Mouse (Mus musculus): ENCODE data around the gene Slc43a2.

GRCm38 (mm10) chr11:75494296-75495049 lies 37.0 kb upstream of the Slc43a2 start:
- TF ChIP-seq CTCF (IDR thresholded peaks at IDR 0.05 in 2 of 3, conservative IDR thresholded peaks at IDR 0.05 in 1 of 3; ENCODE audit: control insufficient read depth in 1 of 3, insufficient read depth in 1 of 3, low read depth in 2 of 3, low read length in 3 of 3, poor library complexity in 1 of 3, severe bottlenecking in 1 of 3) = no peak
- no peak for TF ChIP-seq ZMIZ1 (IDR thresholded peaks at IDR 0.05; ENCODE audit: low read depth, low read length)
- no peak for TF ChIP-seq CHD2 (IDR thresholded peaks at IDR 0.05; ENCODE audit: low read length)
- no peak for TF ChIP-seq BHLHE40 (IDR thresholded peaks at IDR 0.05; ENCODE audit: borderline replicate concordance, low read depth, low read length)
- TF ChIP-seq POLR2A (IDR thresholded peaks at IDR 0.05; ENCODE audit: control insufficient read depth in 1 of 2, insufficient read depth in 1 of 2, low read depth in 1 of 2, low read length in 2 of 2, poor library complexity in 1 of 2) = no peak
- no peak for TF ChIP-seq MAX (IDR thresholded peaks at IDR 0.05; ENCODE audit: low read length)
- no peak for TF ChIP-seq ZKSCAN1 (IDR thresholded peaks at IDR 0.05; ENCODE audit: low read depth, low read length)

Data from MEL (cell line).